Mouse (Mus musculus) kidney, postnatal 4 days (tissue): ENCODE data around the gene Thap3.

Experiments used
- DNase-seq, 2 experiments: peaks; one replicate each; pipeline ENCODE4 v3.0.0; 2021; ENCODE audit warnings: mixed read lengths in 2 of 2

Gene Thap3

DNA sequence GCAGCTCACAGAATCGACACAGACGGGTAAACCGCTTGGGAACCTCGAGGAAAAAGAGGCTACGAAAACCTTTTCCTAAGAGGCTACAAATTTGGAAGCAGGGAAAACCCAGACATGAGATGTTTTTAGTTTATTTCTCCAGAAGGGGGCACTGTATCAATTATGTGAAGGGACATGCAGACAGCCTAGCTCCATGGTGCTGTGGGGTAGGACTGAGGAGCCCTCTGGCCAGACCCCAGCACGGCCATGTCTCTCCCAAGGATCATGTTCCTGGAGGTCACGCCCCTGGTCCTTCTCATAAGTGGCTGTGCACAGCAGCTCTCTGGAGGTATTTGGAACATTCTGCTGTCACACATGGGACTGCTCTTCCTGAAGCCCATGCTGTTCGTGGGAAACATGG, 8.1 kb downstream of the Thap3 start:
- DNase-seq = no peak

- DNase-seq = peak; percentile 93 to 95
Measured at GRCm38 (mm10) chr4:151977748-151978147, 11.0 kb downstream of the Thap3 start.

- peak; percentile 76 to 77 for DNase-seq
Measured at GRCm38 (mm10) chr4:151975441-151975840, 13.4 kb downstream of the Thap3 start.

DNA sequence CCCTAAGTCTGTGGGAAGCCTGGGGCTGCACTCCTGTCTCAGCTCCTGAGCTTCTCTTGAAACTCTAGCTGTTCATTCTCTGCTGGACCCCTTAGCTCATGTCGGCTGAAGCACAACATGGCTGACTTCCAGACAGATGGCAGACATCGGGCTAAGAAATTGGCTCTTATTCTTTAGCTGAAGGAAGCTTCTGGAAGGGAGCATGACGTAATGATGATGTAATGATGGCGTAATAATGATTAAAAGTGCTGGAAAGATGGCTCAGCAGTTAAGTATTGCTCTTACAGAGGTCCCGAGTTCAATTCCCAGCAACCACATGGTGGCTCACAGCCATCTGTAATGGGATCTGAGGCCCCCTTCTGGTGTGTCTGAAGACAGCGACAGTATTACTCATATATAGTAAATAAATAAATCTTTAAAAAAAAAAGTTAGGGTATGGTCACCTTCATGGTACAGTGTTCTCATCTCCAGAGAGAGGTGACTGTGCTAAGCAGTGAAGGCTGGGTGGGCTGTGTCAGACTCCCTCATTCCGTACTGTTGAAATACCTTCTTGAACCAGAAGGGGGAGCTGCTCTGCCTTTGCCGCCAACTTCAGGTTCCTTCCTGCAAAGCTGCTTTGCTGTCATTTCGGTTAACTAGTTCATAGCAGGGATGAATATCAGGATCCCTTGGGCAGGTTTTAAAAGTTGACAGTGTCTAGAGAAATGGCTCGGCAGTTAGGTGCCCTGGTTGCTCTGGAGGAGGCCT, 16.4 kb downstream of the Thap3 start:
- DNase-seq = peak; percentile 43 to 50

DNA sequence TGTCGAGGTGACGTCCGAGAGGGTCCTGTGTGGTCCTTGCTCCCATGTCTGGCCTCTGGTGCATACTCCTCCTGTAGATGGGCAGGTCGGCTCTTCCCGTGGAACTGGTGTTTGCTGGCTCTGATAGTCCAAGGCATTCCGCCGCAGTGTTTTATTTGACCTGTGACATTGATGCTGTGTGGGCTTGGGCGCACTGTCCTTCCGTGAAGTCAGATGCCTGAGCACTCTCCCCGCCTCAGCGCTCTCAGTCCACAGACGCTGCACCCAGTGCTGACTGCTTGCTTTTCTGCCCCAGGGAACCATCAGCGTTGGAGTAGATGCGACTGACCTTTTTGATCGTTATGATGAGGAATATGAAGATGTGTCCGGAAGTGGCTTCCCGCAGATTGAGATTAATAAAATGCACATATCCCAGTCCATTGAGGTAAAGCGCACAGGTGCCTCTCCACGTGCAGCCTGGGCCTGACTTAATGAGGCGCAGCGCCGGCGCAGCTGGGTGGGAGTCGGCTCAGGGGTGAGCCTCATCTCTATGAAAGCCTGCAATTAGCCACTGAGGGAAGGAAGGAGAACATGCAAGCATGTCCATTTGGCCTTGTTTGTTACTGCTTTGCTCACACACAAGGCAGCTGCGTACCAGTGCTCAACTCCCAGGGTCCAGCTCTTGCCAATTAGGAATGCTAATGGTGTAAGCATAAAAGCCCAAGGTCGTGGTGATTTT, 20.4 kb downstream of the Thap3 start:
- DNase-seq = peak; percentile 37 to 62

DNA sequence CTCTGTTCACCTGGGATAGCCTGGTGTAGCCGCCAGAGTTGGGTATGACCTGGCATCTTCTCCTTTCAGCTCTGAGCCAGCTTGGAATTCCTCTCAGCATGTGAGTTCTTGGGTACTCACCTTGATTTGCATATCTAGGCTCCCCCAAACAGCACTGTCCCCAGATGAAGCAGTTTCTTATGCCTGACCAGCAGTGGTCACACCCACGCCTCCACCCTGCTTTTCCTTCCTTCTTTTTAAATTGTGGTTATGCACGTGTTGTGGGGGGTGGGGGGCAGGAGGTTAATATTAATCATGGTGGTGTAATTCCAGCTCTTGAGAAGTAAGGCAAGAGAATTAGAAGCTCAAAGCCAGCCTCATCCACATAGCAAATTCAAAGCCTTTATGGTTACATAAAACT, 26.0 kb downstream of the Thap3 start:
- DNase-seq = no peak

- DNase-seq = no peak
Measured at GRCm38 (mm10) chr4:151960513-151960854, 28.3 kb downstream of the Thap3 start.

DNA sequence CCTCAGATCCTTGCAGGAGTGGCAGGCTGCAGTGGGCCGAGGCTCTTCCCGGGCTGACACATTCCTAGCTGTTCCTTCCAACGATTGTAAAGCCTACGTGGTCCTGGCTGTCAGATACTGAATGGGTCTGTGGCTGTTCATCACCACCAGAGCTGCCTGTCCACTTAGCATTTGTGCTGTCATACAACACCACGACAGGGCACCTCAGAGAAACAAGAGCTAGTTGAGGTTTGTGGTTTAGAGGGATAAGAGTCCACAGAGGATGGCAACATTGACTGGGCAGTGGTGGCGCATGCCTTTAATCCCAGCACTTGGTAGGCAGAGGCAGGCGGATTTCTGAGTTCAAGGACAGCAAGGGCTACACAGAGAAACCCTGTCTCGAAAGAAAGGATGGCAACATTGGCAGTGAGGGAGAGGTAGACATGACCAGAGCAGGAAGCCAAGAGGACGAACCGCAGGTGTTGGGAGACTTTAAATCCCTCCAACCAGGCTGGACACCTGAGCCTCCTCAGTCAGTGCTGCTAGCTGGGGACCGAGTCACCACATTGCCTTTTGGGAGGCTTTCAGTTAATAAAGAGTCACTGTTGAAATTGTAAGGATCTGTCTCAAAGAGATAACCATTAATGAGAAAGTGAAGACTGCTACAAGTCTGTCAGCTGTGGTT, 28.8 kb downstream of the Thap3 start:
- DNase-seq = no peak

DNA sequence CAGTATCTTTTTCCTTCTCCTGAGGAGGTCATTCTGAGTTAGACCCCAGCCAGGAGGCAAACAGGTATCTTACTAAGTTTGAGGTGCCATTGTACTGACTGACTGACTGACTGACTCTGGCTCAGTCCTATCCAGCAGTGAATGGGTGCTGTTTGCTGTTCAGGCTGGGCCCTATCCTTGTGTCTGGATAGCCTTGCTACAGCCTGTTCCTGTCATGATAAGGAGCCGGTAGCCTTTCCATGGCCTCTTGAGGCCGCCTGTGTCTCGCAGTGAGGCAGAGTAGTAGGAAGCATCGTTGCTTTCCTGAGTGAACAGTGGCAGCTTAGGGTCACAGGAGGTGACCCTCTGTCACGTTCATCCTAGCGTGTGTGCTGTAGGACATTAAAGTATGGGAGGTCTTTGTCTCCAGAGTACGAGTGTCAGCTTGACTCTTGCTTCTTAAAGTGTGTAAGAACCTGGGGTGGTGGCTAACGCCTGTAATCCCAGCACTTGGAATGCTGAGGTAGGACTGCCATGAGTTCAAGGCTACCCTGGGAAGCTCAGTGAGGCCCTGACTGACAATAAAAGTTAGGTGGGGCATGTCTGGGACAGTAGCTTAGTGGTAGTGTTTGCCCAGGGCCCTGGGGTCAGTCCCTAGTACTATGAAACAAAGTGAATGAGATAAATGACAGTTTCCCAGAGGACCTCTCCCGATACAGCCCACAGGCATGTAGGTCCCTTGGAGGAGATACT, 31.0 kb downstream of the Thap3 start:
- DNase-seq = no peak

DNA sequence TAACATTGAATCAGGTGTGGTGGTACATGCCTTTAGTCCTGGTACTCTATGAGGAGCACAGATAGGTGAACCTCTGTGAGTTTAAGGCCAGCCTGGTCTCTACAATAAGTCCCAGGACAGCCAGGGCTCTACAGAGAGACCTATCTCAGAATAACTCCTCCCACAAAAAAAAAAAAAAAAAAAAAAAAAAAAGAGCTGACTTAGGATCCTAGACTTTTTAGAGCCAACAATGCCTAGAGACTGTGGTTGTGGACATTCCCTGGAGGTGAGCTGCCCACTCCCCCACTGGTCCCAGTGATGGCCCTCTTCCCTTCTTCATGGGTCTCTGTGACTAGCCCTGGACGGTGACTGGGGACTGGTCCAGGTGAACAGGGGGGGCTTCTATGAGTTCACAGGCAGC, 33.0 kb downstream of the Thap3 start:
- no peak for DNase-seq

GRCm38 (mm10) chr4:151953209-151953608, 35.6 kb downstream of the Thap3 start:
- DNase-seq = no peak

- no peak for DNase-seq
Measured at GRCm38 (mm10) chr4:151948497-151949471, 40.0 kb downstream of the Thap3 start.

DNA sequence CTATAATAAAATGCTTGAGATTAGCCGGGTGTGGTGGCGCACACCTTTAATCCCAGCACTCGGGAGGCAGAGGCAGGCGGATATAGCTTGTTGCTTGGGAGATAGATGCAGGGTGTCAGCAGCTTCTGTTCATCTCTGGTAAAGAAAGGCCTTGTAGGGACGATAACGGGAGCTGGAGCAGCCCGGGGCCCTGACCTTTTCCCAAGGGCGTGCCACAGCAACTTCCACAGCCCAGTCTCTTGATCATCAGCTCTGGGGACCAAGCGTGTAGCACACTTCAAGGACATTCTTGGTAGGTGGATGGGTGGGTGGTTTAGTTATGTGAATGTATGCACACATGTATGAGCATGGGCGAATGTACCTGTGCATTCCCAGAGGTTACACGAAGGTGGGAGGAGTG, 42.6 kb downstream of the Thap3 start:
- DNase-seq = no peak

DNA sequence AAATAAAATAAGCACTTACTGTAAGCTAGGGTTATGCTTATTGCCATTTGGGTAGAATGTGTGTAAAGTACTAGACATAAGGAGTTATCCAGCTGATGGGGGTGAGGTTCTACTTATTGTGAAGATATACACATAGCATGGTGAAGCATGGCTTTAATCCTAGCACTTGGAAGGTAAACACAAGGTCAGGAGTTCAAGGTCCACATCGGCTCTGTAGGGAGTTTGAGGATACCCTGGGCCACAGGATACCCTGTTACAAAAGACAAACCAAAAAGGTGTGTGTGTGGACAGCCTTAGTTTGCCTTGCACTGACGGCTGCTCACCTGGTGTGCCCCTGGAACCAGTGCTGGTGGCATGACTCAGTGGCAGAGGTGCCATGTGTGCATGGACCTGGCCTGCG, 50.7 kb downstream of the Thap3 start:
- DNase-seq = no peak

DNA sequence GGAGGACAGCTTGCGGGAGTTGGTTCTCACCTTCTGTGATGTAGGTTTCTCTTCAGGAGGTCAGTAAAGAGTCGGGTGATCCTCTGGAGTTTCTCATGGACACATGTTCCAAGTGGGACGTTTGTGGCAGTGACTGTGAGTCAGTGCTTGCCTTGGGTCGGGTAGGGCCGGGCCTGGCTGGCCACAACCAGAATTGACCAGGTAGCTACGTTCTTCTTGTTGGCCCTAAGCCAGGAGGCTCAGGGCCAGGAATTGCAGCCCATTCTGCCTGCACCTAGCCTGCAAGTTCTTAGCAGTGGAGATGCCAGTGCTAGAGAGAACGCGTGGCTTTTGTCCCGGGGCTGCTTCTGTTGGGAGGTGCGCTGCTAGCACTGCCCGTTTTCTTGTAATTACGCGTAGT, 51.4 kb downstream of the Thap3 start:
- peak; percentile 32 to 62 for DNase-seq

DNA sequence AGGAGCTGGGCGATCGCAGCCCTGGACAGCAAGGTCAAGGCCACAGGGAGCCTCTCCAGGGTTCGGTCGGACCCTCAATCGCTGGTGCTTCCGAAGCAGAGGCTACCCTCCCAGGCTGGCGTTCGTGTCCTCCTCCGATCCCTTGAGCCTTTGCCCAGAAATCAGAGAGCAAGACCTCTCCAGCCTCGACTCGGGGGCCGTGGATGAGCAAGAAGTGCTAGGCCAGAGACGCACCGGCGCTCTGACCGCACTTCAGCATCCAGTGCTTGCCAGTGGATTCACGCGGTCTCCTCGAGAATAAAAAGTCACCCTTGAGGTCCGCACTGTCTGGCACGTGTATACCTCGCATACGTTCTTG, 54.6 kb downstream of the Thap3 start:
- DNase-seq = peak; percentile 10

GRCm38 (mm10) chr4:151933505-151934214, 55.1 kb downstream of the Thap3 start, which contains the start of gene Dnajc11:
Dnajc11 (plus strand) TSS chr4:151933691.
- DNase-seq = peak; percentile 92 to 94
